Mouse (Mus musculus) heart, postnatal 25 days (tissue): Measurements from ENCODE around the gene Arap1. TPM values are rescaled to one million over a fixed set of nuclear protein-coding genes. Genes with fewer than 3 reads are reported as not detected.

Source experiments
- DNase-seq: peaks from one replicate; pipeline ENCODE4 v3.0.0; 2022; ENCODE audit warnings: low spot score
- intact Hi-C: fragments of 180-260 bp; cut with DNase I; formaldehyde crosslinking; loops from one replicate; pipeline ENCODE4 v1.15.1; 2025
- total RNA-seq, 2 experiments: library from RNA; stranded (reverse); gene quantifications; 2 replicates each; pipeline ENCODE4 v1.2.3; 2021

The Arap1 gene
- 10 to 100 TPM; 31.6 to 35.9 TPM for total RNA-seq

DNA sequence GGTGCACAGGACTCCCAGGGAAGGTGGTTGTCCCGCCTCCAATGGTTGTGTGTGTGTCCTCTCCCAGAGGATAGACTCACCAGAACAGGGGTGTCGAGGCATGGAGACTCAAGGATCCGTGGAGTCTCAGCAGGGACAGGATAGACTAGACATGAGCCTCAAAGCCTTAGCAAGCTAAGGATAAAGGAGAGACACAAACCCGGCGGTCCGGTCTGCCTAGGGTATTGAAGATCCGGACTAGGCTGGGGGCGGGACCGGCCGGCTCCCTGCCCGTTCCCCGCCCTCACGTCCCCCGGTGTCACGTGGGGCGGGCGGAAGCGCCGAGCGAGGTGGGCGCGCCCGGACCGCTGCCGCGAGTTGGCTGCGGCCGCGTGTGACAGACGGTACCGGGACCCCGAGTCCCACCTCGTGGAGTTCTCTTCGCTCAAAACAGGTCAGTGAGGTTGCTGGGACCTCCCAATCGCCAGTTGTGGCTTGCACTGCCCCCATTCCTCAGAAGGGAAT lies at the start of gene Arap1:
Arap1 (plus strand) TSS at position 301 of the 504 bp plus-strand sequence.
- DNase-seq: peak; percentile 31
- intact Hi-C loops: no loop called here

DNA sequence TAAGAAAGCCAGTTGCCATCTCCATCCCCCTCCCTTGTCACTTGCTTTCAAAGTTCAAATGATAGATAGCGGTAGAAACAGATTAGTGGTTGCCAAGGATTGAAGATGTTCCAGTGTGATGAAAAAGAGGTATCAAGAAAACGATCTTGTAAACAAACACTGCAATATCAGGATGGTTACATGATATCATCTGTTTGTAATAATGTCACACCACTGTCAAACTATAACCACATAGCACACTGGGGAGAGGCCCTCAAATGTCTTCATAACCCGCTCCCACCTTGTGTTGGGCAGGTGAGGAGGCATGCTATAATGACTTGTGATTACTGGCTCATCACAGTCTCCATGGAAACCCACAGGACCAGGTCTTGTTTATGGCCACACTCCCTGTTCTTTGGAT lies 49.5 kb upstream of the Arap1 start:
- DNase-seq: no peak
- intact Hi-C loops: no loop called here

DNA sequence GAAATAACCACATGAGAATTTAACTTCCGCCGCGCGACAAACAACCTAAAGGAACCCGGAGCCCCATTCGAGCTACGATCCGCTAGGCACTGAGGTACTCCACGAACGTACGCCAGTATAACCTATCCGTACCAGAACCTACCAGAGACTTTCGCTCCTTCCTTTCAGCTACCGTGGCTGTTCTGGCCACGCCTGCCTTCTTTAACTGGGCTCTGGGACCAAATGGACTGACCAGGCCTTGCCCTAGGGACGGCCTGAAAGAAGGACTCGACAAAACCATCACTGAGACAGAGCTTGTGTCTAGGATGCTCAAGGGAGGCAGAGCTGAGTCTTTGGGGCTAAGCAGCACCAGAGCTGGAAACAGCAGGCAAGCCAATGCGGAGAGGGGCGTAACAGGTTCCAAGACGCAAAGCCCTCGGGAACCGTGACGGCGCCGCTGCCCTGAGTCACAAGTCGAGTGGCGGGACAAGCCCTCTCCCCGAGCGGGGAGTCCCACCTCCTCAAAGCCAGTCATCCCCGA lies 46.4 kb upstream of the Arap1 start:
- intact Hi-C loops: no loop called here
- DNase-seq: no peak

DNA sequence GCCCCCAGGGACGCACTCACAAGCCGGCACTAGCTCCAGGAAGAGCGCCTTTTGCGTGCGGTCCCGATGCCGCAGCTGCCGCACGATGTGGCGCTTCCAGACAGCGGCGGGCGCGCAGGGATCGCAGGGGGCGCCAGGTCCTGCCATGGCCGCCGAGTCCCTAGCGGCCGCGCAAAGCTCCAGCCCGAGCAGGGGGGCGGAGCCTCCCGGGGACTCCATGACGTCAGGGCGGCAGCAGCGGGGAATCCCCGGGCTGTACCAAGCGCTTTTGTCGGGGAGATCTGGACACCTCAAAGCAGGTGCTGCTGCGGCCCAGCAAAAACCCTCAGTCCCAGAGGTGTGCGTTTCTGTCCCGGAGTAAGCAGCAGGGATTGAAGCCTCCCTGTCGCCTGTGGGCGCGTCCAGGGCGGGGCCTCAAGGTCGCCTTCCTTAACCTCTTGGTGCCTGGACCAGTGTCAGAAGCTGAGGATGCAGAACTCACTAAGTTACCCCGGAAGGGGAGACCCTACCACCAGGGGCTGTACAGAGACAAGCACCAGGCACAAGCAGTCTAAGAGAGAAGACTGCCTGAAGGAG lies 45.9 kb upstream of the Arap1 start, which contains the start of gene Atg16l2:
Atg16l2 (minus strand) TSS at position 371 of the 576 bp plus-strand sequence.
- peak; percentile 87 for DNase-seq
- intact Hi-C loops: no loop called here

DNA sequence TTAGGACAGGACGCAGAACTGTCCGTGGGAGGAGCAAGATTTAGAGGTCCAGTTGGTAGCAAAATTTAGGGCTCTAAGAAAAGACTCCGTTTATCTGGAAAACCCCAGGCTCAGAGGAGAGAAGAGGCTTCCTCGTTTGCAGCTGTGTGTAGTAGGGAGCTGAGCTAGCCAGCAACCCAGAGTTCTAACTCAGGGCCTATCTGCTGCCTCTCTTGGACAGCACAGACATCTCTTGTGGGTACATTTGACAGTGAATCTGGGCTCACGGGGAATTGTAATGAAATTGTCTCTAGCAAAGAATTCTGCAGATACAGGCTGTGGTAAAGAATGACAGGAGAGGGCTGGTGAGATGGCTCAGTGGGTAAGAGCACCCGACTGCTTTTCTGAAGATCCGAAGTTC lies 45.2 kb upstream of the Arap1 start:
- no peak for DNase-seq
- intact Hi-C loops: no loop called here

DNA sequence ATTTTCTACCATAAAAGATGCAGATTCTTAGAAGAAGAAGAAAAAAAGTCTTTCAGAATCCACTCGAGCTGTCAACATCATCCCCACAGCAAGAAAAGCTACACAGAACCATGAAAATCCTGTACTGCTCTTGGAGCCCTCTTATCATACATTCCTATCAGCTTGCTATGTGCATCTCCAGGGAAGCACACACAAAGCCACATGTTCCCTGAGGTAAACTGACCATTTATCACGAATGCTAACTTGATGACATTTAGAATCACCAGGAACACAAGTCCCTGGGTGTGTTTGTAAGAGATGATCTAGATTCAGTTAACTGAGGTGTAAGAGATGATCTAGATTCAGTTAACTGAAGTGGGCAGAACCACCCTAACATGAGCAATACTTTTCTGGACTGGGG lies 41.0 kb upstream of the Arap1 start:
- intact Hi-C loops: no loop called here
- no peak for DNase-seq

DNA sequence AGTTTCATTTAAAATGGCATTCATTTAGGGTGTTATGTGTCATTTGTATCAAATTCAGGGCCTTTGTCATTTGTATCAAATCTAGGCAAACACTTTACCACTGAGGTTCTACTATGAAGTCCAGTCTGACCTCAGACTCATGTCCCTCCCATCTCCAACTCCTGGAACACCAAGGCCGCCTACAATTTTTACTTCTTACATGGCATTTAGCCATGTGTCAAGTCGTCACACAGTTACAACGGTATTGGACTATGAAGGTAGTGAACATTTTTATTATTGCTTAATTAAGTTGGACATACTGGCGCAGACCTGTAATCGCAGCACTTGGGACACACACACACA lies 37.9 kb upstream of the Arap1 start:
- DNase-seq: no peak
- intact Hi-C loops: loop anchor here (2.0 kb wide), 2 partner anchors 63 to 103 kb away; no protein-coding TSS in a partner anchor

DNA sequence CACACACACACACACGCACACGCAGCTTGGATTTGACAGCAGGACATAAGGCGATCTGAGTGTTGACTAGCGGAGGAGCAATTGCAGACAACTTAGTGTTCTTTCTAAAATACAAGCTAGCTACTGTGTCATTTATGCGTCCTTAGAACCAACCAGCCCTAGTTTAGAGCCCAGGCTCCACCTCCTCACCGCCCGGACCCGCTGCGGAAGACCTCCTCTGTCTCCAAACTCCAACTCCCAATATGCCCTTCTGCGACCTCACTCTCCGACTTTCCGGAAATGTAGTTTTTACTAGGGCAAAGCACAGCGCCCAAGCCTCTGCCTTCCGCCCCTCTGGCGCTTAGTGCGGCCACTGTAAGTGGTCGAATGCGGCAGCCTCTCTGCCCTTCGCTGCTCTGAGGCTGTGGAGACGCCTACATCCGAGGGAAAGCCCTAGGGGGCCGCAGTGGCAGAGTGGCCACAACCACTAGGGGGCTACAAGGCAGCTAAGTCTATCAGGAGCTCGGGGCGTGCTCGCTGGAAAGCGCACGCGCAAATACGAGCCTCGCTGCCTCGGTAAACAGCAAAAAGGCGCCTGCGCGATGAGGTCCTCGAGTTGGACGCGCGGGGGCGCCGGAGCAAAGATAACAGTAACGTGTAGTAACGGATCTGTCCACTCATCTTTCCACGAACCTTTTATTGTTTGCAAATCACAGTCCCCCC lies 37.4 kb upstream of the Arap1 start:
- intact Hi-C loops: loop anchor here (2.0 kb wide), 2 partner anchors 62 to 102 kb away; no protein-coding TSS in a partner anchor
- peak; percentile 95 for DNase-seq

DNA sequence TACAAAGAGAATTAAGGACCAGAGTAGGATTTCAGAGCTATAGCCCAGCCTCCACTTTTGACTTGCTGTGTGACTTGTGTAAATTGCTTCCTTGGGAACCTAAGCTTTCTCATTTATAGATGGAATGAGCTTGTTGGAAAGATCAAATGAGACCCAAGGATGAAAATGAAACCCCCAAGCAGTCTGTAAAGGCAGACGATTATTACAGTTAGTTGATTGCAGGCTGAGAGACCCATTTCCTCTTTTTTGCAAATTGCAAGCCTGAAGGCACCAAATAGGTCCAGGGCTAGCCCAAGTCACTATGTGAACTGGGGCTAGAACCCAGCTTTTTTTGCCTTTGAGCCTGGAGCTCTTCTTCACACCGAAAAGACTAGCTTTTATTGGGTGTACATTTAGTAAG lies 36.8 kb upstream of the Arap1 start:
- no peak for DNase-seq
- intact Hi-C loops: loop anchor here (2.0 kb wide), 2 partner anchors 62 to 102 kb away; no protein-coding TSS in a partner anchor

DNA sequence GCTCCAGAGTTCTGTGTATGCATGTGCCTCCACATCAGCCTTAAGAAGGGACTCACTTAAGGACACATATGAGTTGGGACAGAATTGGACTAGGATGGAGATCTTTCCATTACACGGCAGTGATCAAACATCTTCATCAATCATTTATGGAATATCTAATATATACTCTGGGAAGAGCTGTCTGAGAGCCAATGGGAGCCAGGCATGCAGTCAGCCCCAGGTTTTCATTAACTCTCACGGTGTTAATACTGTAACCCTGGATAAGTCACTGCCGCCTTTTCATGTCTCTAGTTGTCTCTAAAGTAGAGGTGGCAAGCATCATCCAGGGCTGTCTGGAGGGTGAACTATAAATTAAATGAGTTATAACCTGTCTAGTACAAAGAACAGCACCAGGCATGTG lies 34.8 kb upstream of the Arap1 start:
- intact Hi-C loops: no loop called here
- no peak for DNase-seq

DNA sequence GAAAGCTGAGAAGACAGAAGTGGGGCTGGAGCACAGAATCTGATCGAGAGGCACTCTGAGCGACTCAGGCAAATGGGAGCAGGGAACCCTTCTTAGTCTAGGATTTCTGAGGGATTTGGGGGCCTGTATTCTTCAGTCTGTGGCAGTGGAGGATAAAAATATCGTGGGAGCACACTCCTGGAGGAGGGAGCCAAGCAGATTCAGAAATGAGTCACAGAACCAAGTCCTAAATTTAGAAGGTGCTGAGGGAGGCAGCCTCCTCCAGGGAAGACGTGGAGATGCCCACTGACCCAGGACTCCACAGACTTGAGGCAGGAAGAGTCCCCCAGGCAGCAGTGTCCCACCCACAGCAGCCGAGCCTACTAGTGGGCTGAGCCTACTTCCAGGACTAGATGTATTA lies 33.5 kb upstream of the Arap1 start:
- DNase-seq: no peak
- intact Hi-C loops: no loop called here

DNA sequence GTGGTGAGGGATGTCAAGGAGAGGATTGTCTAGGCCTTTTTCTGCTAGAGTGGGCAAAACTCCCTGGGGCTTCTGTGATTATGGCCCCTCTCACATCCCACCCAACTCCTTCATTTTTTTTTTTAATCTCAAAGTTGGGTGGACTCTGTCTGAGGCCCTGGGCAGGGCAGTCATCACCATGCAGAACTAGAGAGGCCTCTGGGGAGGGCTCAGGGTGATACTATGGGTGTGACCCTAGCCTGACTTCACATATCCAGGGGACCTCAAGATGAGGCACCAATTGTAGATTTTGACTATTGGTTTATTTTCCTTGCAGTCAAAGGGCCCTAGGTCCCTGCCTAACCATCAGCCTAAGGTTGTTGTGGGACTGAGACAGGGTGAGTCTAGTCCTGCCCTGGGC lies 32.2 kb upstream of the Arap1 start:
- DNase-seq: no peak
- intact Hi-C loops: no loop called here

DNA sequence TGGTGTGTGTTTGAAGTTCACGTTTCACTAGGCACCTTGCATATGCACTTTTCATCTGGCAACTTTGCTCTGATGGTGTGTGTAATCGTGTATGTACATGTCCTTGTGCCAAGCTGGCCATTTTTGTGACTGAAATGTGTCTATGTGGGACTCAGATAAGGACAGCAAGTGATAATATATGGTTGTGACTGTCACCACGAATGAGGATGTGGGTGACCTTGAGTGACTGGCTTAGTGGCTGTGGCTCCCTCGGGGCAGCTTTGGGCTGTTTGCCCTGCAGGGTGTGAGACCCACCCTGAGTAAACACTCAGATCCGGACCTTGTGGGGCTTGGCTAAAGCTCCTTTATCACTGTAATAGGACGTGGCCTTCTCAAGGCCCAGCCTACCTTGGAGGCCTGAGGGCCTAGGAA lies 31.3 kb upstream of the Arap1 start:
- no peak for DNase-seq
- intact Hi-C loops: no loop called here

DNA sequence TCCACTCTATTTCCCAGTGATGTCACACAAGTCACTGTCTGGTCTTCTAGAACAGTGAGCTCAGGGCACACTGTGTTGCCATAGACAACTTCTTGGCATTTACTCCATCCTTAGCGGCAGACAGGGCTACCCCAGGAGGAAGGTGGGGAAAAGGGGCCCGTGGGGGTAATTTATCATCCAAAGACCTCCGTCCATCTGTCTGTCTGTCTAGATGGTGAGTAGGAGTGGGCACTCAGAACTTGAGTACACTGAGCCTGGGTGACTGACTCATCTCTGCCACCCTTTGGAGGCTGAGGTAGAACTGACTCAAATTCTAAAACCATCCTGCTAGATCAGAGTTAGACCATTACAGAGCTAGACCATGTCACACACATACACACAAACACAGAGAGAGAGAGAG lies 30.9 kb upstream of the Arap1 start, which contains the start of gene Stard10:
Stard10 (plus strand) TSS at position 73 of the 400 bp plus-strand sequence.
- intact Hi-C loops: no loop called here

DNA sequence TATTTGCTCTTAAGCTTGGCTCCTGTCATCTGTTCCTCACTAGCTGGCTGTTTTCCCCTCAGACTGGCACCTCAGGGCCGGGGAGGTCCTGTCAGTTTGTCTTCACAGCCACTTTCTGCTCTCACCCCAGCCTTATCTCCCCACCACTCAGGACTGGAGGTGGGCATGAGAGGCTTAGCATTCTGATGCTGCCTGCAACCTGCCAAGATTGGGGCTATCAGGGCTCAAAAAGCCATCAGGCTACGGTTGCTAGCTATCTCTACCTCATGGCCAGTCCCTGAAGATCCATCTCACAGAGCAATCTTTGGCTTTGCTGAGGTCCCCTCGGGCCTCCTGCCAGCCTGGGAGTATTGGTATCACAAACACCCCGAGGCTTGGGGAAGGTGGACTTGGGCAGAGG lies 29.0 kb upstream of the Arap1 start:
- no peak for DNase-seq
- intact Hi-C loops: no loop called here

More for the DNA sequence above, 30.9 kb upstream of the Arap1 start, which contains the start of gene Stard10:
- no peak for DNase-seq

DNA sequence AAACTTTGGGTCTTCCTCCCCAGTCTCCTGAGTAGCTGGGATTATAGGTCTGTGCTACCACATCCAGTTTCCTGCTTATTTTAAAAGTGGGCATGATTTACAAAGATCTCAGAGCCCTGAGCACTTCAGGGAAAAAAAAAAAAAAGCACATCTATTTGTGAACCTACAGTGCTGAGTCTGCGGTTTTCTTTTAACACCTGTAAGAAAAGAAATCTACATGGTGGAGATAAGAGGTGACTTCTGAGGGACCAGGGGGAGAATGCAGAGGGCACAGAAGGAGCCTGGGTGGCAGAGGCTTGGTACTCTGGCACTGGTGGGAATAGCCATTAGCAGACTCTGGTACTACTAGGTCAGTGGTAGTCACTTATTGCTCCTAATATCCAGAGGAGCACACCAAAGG lies 28.1 kb upstream of the Arap1 start:
- intact Hi-C loops: no loop called here
- DNase-seq: no peak

DNA sequence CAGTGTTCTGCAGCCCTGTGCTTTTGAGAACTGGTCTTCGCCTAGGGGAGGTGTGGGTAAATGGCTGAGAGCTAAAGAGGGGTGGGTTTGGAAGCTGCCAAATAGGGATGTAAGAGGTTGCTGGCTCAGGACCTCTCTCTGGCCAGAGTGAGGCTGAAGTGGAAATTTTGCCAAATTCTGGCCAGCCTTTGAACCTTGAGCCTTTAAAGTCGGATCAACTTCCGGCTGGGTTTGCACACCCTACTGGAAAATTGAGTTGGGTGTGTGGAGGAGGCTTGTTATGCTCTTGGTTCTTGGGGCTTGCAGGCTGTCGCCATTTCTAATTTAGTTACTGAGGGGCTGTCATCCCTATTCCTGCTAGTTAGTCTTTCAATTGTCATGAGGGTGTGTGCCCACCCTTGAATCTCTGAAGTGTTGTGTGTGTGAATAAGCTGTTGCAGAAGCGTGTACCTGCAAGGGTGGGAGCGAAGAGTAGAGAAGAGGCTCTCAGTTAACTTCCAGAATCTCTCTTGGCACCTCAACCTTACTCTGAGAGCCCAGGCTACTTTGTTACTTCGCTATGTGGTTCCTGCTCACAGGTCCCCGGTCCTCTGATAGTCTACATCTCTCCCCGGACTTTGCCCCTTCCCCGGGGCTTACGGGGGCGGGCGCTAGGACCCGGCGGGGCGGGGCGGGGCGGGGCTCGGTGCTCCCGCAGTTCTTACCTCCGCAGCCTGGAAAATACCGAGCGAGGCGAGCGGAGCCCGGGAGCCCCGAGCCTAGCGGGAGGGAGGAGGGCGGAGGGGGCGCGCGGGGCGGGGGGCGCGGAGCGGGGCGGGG lies 27.3 kb upstream of the Arap1 start:
- intact Hi-C loops: no loop called here
- no peak for DNase-seq

DNA sequence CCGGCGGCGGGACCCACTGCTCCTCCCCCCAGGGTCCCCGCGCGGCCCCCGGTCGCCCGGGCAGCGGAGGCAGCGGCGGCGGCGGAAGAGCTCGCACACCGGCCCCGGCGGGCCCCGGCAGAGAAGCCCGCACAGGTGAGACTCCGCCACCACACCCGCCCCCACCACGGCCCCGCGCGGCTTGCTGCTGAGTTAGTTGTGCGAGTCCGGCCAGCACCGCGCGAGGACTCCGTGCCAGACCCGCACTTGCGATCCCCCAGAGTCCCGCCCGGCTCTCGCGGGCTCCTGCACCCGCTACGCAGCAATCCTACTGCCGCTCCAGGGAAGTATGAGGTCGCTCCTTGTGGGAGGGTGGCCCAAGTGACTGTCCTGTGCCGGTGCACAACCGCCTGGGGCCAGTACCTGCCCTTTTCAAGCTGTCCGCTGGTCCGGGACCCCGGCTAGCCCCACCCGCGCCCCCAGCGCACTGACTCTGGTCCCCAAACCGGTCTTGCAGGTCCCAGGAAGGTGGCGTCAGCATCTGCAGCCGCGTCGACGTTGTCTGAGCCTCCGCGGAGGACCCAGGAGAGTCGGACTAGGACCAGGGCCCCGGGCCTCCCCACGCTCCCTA lies 26.5 kb upstream of the Arap1 start:
- intact Hi-C loops: no loop called here
- no peak for DNase-seq

DNA sequence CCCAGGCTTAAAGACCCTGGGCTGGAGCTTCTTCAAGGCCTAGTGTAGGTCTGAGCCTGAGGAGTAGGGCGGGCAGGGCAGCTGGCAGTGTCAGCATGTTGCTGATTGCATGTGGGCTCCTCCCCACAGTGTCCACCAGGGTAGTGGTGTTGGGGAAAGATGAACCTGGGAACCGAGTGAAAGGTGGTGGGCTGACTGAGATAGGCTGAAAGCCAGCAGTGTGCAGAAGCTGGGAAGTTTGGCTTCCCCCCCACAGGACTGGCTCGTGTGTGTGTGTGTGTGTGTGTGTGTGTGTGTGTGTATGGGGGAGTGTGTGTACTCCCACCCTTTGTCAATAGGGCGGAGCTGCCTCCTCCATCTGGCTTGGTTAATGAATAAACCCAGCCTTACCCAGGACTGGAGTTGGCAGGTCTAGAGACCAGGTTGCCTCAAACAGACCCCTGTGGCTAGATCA lies 24.7 kb upstream of the Arap1 start:
- intact Hi-C loops: no loop called here
- no peak for DNase-seq
